Mouse (Mus musculus) heart, postnatal 0 days (tissue): Measurements from ENCODE around the gene Dmrta2. TPM values are rescaled to one million over a fixed set of nuclear protein-coding genes. Genes with fewer than 3 reads are reported as not detected.

Source experiments
- ATAC-seq: fragments of 200-750 bp; cut with Nextera tagmentation; 2 replicates; pipeline ENCODE4 v1.8.0; 2017; ENCODE audit warnings: low read depth, moderate number of reproducible peaks, moderate library complexity; ENCODE audit not compliant: insufficient read depth
- DNase-seq: peaks from one replicate; pipeline ENCODE4 v3.0.0-alpha.2; 2016; ENCODE audit warnings: low spot score
- H3K27ac ChIP-seq: fragments of 300-500 bp; sonication (generic); 2 replicates; pipeline ENCODE4 v1.5.1; 2014; ENCODE audit warnings: low read depth, mild to moderate bottlenecking
- H3K27me3 ChIP-seq: fragments of 300-500 bp; sonication (generic); 2 replicates; pipeline ENCODE4 v1.6.1; 2014; ENCODE audit warnings: low read length, mixed read lengths; ENCODE audit not compliant: control insufficient read depth, insufficient read depth
- H3K36me3 ChIP-seq: fragments of 300-500 bp; sonication (generic); replicated peaks from 2 replicates; pipeline ENCODE4 v1.6.1; 2014; ENCODE audit warnings: low read length, mixed read lengths; ENCODE audit not compliant: control insufficient read depth, insufficient read depth
- H3K4me1 ChIP-seq: fragments of 300-500 bp; sonication (generic); 2 replicates; pipeline ENCODE4 v1.6.1; 2014; ENCODE audit warnings: antibody characterized with exemption; ENCODE audit not compliant: control insufficient read depth, insufficient read depth
- H3K4me2 ChIP-seq: fragments of 300-500 bp; sonication (generic); 2 replicates; pipeline ENCODE4 v1.6.1; 2014; ENCODE audit warnings: low read depth, mild to moderate bottlenecking, low read length, moderate library complexity
- H3K4me3 ChIP-seq: fragments of 300-500 bp; sonication (generic); 2 replicates; pipeline ENCODE4 v1.5.1; 2014; ENCODE audit warnings: low read depth, low read length
- H3K9ac ChIP-seq: fragments of 300-500 bp; sonication (generic); replicated peaks from 2 replicates; pipeline ENCODE4 v1.6.1; 2014; ENCODE audit warnings: low read depth, low read length, mixed read lengths
- H3K9me3 ChIP-seq: fragments of 300-500 bp; sonication (generic); replicated peaks from 2 replicates; pipeline ENCODE4 v1.6.1; 2016; ENCODE audit warnings: low read length; ENCODE audit not compliant: control insufficient read depth
- CTCF ChIP-seq: IDR thresholded peaks from 2 replicates; pipeline ENCODE4 v1.5.1; 2016; ENCODE audit warnings: antibody characterized with exemption, control low read depth, low read depth
- EP300 ChIP-seq: IDR thresholded peaks from 2 replicates; pipeline ENCODE4 v1.6.1; 2016; ENCODE audit warnings: antibody characterized with exemption, low read depth
- WGBS: fragments of 180-500 bp; shearing (Covaris S2); extraction: QIAGEN DNeasy Blood & Tissue Kit; methylation state at CpG from one replicate; pipeline ENCODE4 v1.1.7; 2014; 5-methylcytosine and 5-hydroxymethylcytosine counted together
- polyA plus RNA-seq: library from polyadenylated mRNA; unstranded; fragments of >200 nt; fragmentation: Nextera tagmentation; extraction: Ambion mirVana; gene quantifications from 2 replicates; pipeline ENCODE4 v1.2.1, GENCODE M21; 2015
- total RNA-seq: library from RNA; depleted of rRNA; stranded (reverse); fragments of >200 nt; gene quantifications from 2 replicates; pipeline ENCODE4 v1.2.3, GENCODE M21; 2014; ENCODE audit warnings: low replicate concordance

Gene Dmrta2
- total and polyA plus RNA-seq, 2 experiments from 2014 or later, result 0.04 TPM; not detected in 1

DNA sequence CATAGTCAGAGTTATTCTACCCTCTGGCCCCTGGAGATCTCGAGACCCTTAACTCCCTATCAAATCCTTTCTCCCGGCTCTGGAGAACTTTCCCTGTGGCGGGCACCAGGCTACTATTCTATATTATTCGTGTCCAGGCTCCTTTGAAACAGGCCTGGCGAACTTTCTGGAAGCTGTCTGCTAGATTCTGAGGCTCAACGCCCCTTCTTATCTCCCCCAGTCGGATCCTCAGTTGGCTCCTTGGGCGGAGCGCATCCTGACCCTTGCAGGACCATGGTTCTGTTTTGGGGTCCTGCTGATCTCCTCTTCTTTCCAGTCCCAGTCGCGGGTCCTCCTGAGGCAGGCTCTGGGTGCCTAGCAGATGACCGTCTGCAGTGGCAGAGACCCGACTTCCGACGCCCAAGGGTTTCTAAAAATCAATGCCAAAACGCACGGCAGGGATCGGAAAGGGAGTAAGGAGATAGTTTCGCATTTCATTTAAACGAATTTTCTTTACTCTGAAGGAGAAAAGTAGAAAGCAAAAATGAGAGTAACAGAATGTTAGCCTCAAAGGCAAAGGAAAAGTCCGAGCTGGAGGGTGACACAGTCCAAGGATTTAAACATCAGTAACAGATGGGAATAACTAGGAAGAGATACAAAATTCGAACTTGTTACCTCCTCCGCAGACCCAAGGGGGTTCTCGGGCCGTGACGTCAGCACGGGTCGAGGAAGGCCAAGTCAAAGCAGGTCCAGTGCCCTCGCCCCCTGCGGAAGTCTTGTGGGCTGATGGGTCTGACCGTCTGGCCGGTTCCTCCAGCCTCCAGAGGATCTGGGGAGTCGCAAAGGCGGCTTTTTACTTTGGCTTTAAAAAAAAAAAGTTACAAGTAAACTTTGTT is 1.3 kb upstream of the Dmrta2 start:
- H3K4me1 ChIP-seq, result peaks cover 12% of the 10 kb centered on the region; the same call in 1 of the 2 replicates
- no peak overlapping the region for H3K27ac ChIP-seq
- TF ChIP-seq CTCF (no peak), EP300 (no peak)
- ATAC-seq (no peak), DNase-seq (no peak)
- H3K27me3 ChIP-seq, result peaks cover 100% of the 10 kb centered on the region
- no peak overlapping the region for H3K9ac ChIP-seq
- H3K4me3 ChIP-seq, result peak overlapping the region; percentile 48; the same call in 1 of the 2 replicates
- H3K4me2 ChIP-seq, result no peak overlapping the region
- no peaks in the 10 kb centered on the region for H3K36me3 ChIP-seq
- 2% methylated on average over 34 of the region's 34 CpGs for whole genome bisulfite sequencing
- H3K9me3 ChIP-seq, result no peaks in the 10 kb centered on the region; the same call in 1 of the 2 replicates

GRCm38 (mm10) chr4:109978068-109978857 is 410 bp downstream of the Dmrta2 start:
- no peak overlapping the region for H3K9ac ChIP-seq
- ATAC-seq (peak; percentile 15; the same call in 1 of the 2 replicates), DNase-seq (no peak)
- H3K4me3 ChIP-seq, result peak overlapping the region; percentile 48
- TF ChIP-seq CTCF (no peak), EP300 (no peak)
- no peak overlapping the region for H3K27ac ChIP-seq
- peaks cover 19% of the 10 kb centered on the region; the same call in 1 of the 2 replicates for H3K4me1 ChIP-seq
- H3K9me3 ChIP-seq, result no peaks in the 10 kb centered on the region; the same call in 1 of the 2 replicates
- peaks cover 98% of the 10 kb centered on the region for H3K27me3 ChIP-seq
- H3K4me2 ChIP-seq, result peak overlapping the region; percentile 64
- H3K36me3 ChIP-seq, result no peaks in the 10 kb centered on the region
- WGBS, result under 1% methylated on average over 50 of the region's 56 CpGs

DNA sequence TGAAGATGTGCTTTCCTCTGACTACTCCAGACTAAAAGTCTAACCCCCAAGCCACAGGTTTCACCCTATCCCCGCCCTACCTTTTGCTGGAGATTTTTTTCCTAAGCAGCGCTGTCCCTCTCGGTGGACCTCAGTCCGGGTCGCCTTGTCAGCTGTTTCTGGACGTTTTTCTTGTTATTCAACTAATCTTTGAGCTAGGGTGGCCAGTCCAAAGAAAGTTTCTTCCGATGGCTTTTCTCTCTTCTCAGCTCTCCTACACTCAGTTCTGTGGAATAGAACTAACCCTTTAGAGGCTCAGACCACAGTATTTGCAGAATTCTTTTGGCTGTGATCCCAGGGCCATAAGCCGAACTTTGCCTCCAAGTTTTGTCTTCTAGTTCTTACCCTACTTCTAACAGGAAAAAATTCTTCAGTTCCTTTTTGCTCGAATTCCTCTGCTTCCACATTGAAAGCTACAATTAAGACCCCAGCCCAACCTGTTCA is 1.0 kb downstream of the Dmrta2 start:
- ATAC-seq (no peak), DNase-seq (no peak)
- H3K36me3 ChIP-seq, result no peaks in the 10 kb centered on the region
- peaks cover 19% of the 10 kb centered on the region; the same call in 1 of the 2 replicates for H3K4me1 ChIP-seq
- no peak overlapping the region for H3K9ac ChIP-seq
- TF ChIP-seq EP300 (no peak), CTCF (no peak)
- no peak overlapping the region for H3K4me2 ChIP-seq
- H3K4me3 ChIP-seq, result no peak overlapping the region
- peaks cover 98% of the 10 kb centered on the region for H3K27me3 ChIP-seq
- H3K9me3 ChIP-seq, result no peaks in the 10 kb centered on the region; the same call in 1 of the 2 replicates
- no peak overlapping the region for H3K27ac ChIP-seq
- 7% methylated on average over 9 of the region's 9 CpGs for whole genome bisulfite sequencing

DNA sequence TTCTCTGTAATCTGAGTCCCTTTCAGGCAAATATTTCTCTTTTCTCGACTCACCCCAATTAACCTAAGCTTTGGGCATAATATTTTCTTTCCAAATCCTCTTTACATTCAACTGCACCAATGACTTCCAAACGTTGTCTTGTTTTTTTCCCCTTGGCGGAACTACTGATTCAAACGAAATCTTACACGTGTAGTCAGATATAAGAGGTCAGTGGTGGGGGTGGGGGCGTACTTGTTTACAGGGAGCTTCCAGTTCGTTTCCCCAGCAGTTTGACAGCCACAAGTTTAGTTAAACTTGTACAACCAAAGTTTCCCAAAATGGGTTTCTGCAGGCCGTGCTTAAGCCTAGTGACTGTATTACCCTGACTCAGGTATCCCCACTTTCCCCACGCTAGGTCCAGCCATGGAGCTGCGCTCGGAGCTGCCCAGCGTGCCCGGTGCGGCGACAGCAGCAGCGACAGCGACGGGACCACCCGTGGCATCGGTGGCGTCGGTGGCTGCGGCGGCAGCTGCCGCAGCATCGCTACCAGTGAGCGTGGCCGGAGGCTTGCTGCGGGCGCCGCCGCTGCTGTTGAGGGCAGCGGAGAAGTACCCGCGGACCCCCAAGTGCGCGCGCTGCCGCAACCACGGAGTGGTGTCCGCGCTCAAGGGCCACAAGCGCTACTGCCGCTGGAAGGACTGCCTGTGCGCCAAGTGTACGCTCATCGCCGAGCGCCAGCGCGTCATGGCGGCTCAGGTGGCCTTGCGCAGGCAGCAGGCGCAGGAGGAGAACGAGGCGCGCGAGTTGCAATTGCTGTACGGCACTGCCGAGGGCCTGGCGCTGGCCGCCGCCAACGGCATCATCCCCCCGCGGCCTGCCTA is 1.8 kb downstream of the Dmrta2 start:
- Histone ChIP-seq H3K4me3 (peak overlapping the region; percentile 28), H3K9me3 (no peaks in the 10 kb centered on the region; the same call in 1 of the 2 replicates)
- 5% methylated on average over 64 of the region's 66 CpGs for WGBS

More for the DNA sequence above, 1.8 kb downstream of the Dmrta2 start:
- Histone ChIP-seq H3K4me2 (0 out of 2 replicates have a peak overlapping the region, but pooled peaks have one; percentile 9), H3K36me3 (no peaks in the 10 kb centered on the region), H3K4me1 (peaks cover 19% of the 10 kb centered on the region; the same call in 1 of the 2 replicates), H3K27ac (no peak overlapping the region), H3K9ac (no peak overlapping the region), H3K27me3 (peaks cover 98% of the 10 kb centered on the region)
- TF ChIP-seq EP300 (no peak), CTCF (no peak)
- DNase-seq (no peak), ATAC-seq (no peak)
